Mouse (Mus musculus) splenic B cell, adult 2 months (primary cell): ENCODE results near the gene Cnga3.
A peak's percentile ranks its signal among the peaks of the same experiment; 100 is the strongest.

ENCODE experiments used
- DNase-seq: peaks from one replicate; pipeline ENCODE4 v3.0.0-alpha.2; 2011; ENCODE audit warnings: low read depth, low spot score
- H3K27me3 ChIP-seq: 2 replicates; pipeline ENCODE4 v1.6.1; 2012; ENCODE audit warnings: mild to moderate bottlenecking, low read length, moderate library complexity, mixed read lengths; ENCODE audit not compliant: control insufficient read depth, poor library complexity, insufficient read depth, severe bottlenecking
- H3K36me3 ChIP-seq: 2 replicates; pipeline ENCODE4 v1.6.1; 2012; ENCODE audit warnings: mild to moderate bottlenecking, low read length, moderate library complexity, mixed read lengths; ENCODE audit not compliant: control insufficient read depth, poor library complexity, insufficient read depth, severe bottlenecking

Gene Cnga3

GRCm38 (mm10) chr1:37300650-37301049 is 86.4 kb downstream of the Cnga3 start:
- peak; percentile 33 for DNase-seq
- Histone ChIP-seq H3K36me3 (no peaks in the 10 kb centered on the region), H3K27me3 (no peaks in the 10 kb centered on the region; the same call in 1 of the 2 replicates)

- no peak for DNase-seq
- Histone ChIP-seq H3K36me3 (no peaks in the 10 kb centered on the region), H3K27me3 (no peaks in the 10 kb centered on the region)
These were observed 88.6 kb downstream of the Cnga3 start for GRCm38 (mm10) chr1:37302801-37303200.

- Histone ChIP-seq H3K36me3 (no peaks in the 10 kb centered on the region), H3K27me3 (no peaks in the 10 kb centered on the region)
- DNase-seq: peak; percentile 20
These were observed 91.6 kb downstream of the Cnga3 start for GRCm38 (mm10) chr1:37305691-37306287.

GRCm38 (mm10) chr1:37307586-37307985 is 93.4 kb downstream of the Cnga3 start:
- no peaks in the 10 kb centered on the region for H3K36me3 ChIP-seq
- no peaks in the 10 kb centered on the region for H3K27me3 ChIP-seq
- DNase-seq: peak; percentile 32

GRCm38 (mm10) chr1:37308021-37308742 is 93.9 kb downstream of the Cnga3 start:
- peak; percentile 38 for DNase-seq
- Histone ChIP-seq H3K36me3 (no peaks in the 10 kb centered on the region), H3K27me3 (no peaks in the 10 kb centered on the region)

GRCm38 (mm10) chr1:37308743-37309100 is 94.5 kb downstream of the Cnga3 start:
- Histone ChIP-seq H3K27me3 (no peaks in the 10 kb centered on the region), H3K36me3 (no peaks in the 10 kb centered on the region)
- DNase-seq: peak; percentile 79

GRCm38 (mm10) chr1:37309939-37310515 is 95.8 kb downstream of the Cnga3 start:
- no peaks in the 10 kb centered on the region for H3K36me3 ChIP-seq
- DNase-seq: peak; percentile 85
- no peaks in the 10 kb centered on the region for H3K27me3 ChIP-seq
